11 mouse cellular contexts compared by ENCODE assay signal in genomic region chr11:72475408-72475807, GRCm38 (mm10). TPM values are rescaled to one million over a fixed set of nuclear protein-coding genes. Genes with fewer than 3 reads are reported as not detected.
DNase-seq lines count a peak whose midpoint lies in the region; ATAC-seq and TF ChIP-seq lines count a peak whose summit lies in the region.
"Had no signal": no experiment of that assay in that cellular context is flagged by ENCODE, and none has a peak within 500 bp of the region (broad histone marks: within the 10 kb centered on the region; RNA-seq: fewer than 3 reads in every experiment).

No protein-coding gene starts in this region.

- peak; percentile 29 for DNase-seq in lung, postnatal 10 days
- no peak for DNase-seq in lung, postnatal 0 days (ENCODE audit: low spot score)
- DNase-seq in liver, embryonic 11.5 days (ENCODE audit: low spot score), result peak; percentile 61
- no peak for DNase-seq in Muller cell, postnatal 12 days (ENCODE audit: inconsistent ontology term)
- no peak for DNase-seq in ovary, postnatal 10 days (ENCODE audit: low spot score)

- peaks cover 19% of the 10 kb centered on the region for H3K4me1 ChIP-seq in lung, postnatal 0 days (ENCODE audit: insufficient read depth, low read depth, low read length)
- H3K4me1 ChIP-seq in heart, embryonic 12.5 days (replicated peaks), result peaks cover 37% of the 10 kb centered on the region
- H3K4me1 ChIP-seq in liver, embryonic 11.5 days (replicated peaks; ENCODE audit: control insufficient read depth, insufficient read depth, low read length), result peaks cover 87% of the 10 kb centered on the region
- H3K4me1 ChIP-seq in stomach, embryonic 16.5 days (ENCODE audit: control insufficient read depth, insufficient read depth, low read length), result peaks cover 20% of the 10 kb centered on the region; the same call in 1 of the 2 replicates

- ATAC-seq in lung, postnatal 0 days, result no peak
- ATAC-seq in heart, embryonic 12.5 days (ENCODE audit: insufficient number of reproducible peaks, low FRiP score), result peak; percentile 49
- ATAC-seq in liver, embryonic 11.5 days (replicated peaks; ENCODE audit: low FRiP score), result peak; percentile 81
- ATAC-seq in stomach, embryonic 16.5 days (ENCODE audit: insufficient read depth, low FRiP score), result no peak

- H3K27ac ChIP-seq in lung, postnatal 0 days (ENCODE audit: low read length), result no peak overlapping the region
- no peak overlapping the region for H3K27ac ChIP-seq in heart, embryonic 12.5 days (ENCODE audit: poor library complexity, severe bottlenecking)
- H3K27ac ChIP-seq in liver, embryonic 11.5 days (ENCODE audit: low read depth, low read length), result peak overlapping the region; percentile 79
- peak overlapping the region; percentile 45 for H3K27ac ChIP-seq in stomach, embryonic 16.5 days (ENCODE audit: low read length)
- H3K27ac ChIP-seq: forebrain, embryonic 12.5 days; kidney, postnatal 0 days had no signal

- TF ChIP-seq EP300 in lung, postnatal 0 days (IDR thresholded peaks at IDR 0.05), result no peak

- no peak overlapping the region for H3K4me3 ChIP-seq in lung, postnatal 0 days (ENCODE audit: low read depth, low read length)
- no peak overlapping the region for H3K4me3 ChIP-seq in heart, embryonic 12.5 days
- peak overlapping the region; percentile 23 for H3K4me3 ChIP-seq in liver, embryonic 11.5 days (ENCODE audit: low read depth, low read length)
- no peak overlapping the region for H3K4me3 ChIP-seq in stomach, embryonic 16.5 days (replicated peaks; ENCODE audit: low read length)
- H3K4me3 ChIP-seq: forebrain, embryonic 12.5 days had no signal

- WGBS in lung, postnatal 0 days, result 50% methylated on average over 7 of the region's 7 CpGs
- WGBS in heart, embryonic 12.5 days, result 57% methylated on average over 7 of the region's 7 CpGs
- 37% methylated on average over 7 of the region's 7 CpGs for WGBS in liver, embryonic 11.5 days
- WGBS in stomach, embryonic 16.5 days, result 59% methylated on average over 7 of the region's 7 CpGs

- H3K9me3 ChIP-seq in lung, postnatal 0 days (ENCODE audit: low read length), result no peaks in the 10 kb centered on the region
- H3K9me3 ChIP-seq in heart, embryonic 12.5 days (replicated peaks), result no peaks in the 10 kb centered on the region
- no peaks in the 10 kb centered on the region for H3K9me3 ChIP-seq in liver, embryonic 11.5 days (ENCODE audit: control insufficient read depth, low read length)
- no peaks in the 10 kb centered on the region for H3K9me3 ChIP-seq in stomach, embryonic 16.5 days (replicated peaks; ENCODE audit: control insufficient read depth, low read length)
- H3K9me3 ChIP-seq: forebrain, embryonic 12.5 days had no signal

- no peaks in the 10 kb centered on the region for H3K27me3 ChIP-seq in lung, postnatal 0 days (replicated peaks; ENCODE audit: insufficient read depth, low read length)
- H3K27me3 ChIP-seq in heart, embryonic 12.5 days (replicated peaks), result no peaks in the 10 kb centered on the region
- no peaks in the 10 kb centered on the region for H3K27me3 ChIP-seq in liver, embryonic 11.5 days (replicated peaks; ENCODE audit: control insufficient read depth, insufficient read depth, low read length)
- H3K27me3 ChIP-seq in stomach, embryonic 16.5 days (ENCODE audit: control insufficient read depth, insufficient read depth, low read length), result no peaks in the 10 kb centered on the region
- H3K27me3 ChIP-seq: forebrain, embryonic 12.5 days had no signal

- no peaks in the 10 kb centered on the region for H3K36me3 ChIP-seq in lung, postnatal 0 days (ENCODE audit: insufficient read depth, low read length)
- no peaks in the 10 kb centered on the region for H3K36me3 ChIP-seq in heart, embryonic 12.5 days
- H3K36me3 ChIP-seq in liver, embryonic 11.5 days (ENCODE audit: control insufficient read depth, insufficient read depth, low read length), result peaks cover 2% of the 10 kb centered on the region; the same call in 1 of the 2 replicates
- H3K36me3 ChIP-seq in stomach, embryonic 16.5 days (ENCODE audit: control insufficient read depth, insufficient read depth, low read length), result no peaks in the 10 kb centered on the region
- H3K36me3 ChIP-seq: forebrain, embryonic 12.5 days had no signal

- no peak overlapping the region for H3K9ac ChIP-seq in lung, postnatal 0 days (replicated peaks; ENCODE audit: low read depth)
- H3K9ac ChIP-seq in heart, embryonic 12.5 days, result no peak overlapping the region
- peak overlapping the region; percentile 47 for H3K9ac ChIP-seq in liver, embryonic 11.5 days (ENCODE audit: low read depth, low read length)
- H3K9ac ChIP-seq in stomach, embryonic 16.5 days (ENCODE audit: low read length), result no peak overlapping the region
- H3K9ac ChIP-seq: forebrain, embryonic 12.5 days had no signal

- TF ChIP-seq CTCF in lung, postnatal 0 days (IDR thresholded peaks at IDR 0.05), result no peak

- H3K4me2 ChIP-seq in lung, postnatal 0 days (replicated peaks; ENCODE audit: low read depth, low read length), result no peak overlapping the region
- H3K4me2 ChIP-seq in heart, embryonic 12.5 days, result no peak overlapping the region
- peak overlapping the region; percentile 58 for H3K4me2 ChIP-seq in liver, embryonic 11.5 days
- H3K4me2 ChIP-seq in stomach, embryonic 16.5 days (ENCODE audit: low read depth, low read length), result no peak overlapping the region
- H3K4me2 ChIP-seq: forebrain, embryonic 12.5 days had no signal

RNA-seq across cellular contexts. Expression of gene Spns2, which starts 14.3 kb away (rescaled TPM):
- polyA plus RNA-seq in lung, postnatal 0 days (2015; fragmentation: Nextera tagmentation; extraction: Ambion mirVana), result 11.1 and 12.2 TPM in 2 replicates
- polyA plus RNA-seq in heart, embryonic 12.5 days (2016; fragmentation: Nextera tagmentation; extraction: Ambion mirVana), result 3.3 and 3.5 TPM in 2 replicates
- polyA plus RNA-seq in liver, embryonic 11.5 days (2014; fragmentation: Nextera tagmentation; extraction: Ambion mirVana), result 20.0 and 21.0 TPM in 2 replicates
- polyA plus RNA-seq in stomach, embryonic 16.5 days (2015; fragmentation: Nextera tagmentation; extraction: Ambion mirVana), result 5.7 and 7.3 TPM in 2 replicates

RNA-seq across cellular contexts. Expression of gene Mybbp1a, which starts 34.3 kb away (rescaled TPM):
- polyA plus RNA-seq in lung, postnatal 0 days (2015; fragmentation: Nextera tagmentation; extraction: Ambion mirVana), result 41.5 and 44.3 TPM in 2 replicates
- 99.5 and 106 TPM in 2 replicates for polyA plus RNA-seq in heart, embryonic 12.5 days (2016; fragmentation: Nextera tagmentation; extraction: Ambion mirVana)
- polyA plus RNA-seq in liver, embryonic 11.5 days (2014; fragmentation: Nextera tagmentation; extraction: Ambion mirVana), result 263 and 272 TPM in 2 replicates
- 117 and 133 TPM in 2 replicates for polyA plus RNA-seq in stomach, embryonic 16.5 days (2015; fragmentation: Nextera tagmentation; extraction: Ambion mirVana)

RNA-seq across cellular contexts. Expression of gene Ggt6, which starts 40.1 kb away (rescaled TPM):
- polyA plus RNA-seq in lung, postnatal 0 days (2015; fragmentation: Nextera tagmentation; extraction: Ambion mirVana), result 0.94 and 1.0 TPM in 2 replicates
- not detected in 2 replicates for polyA plus RNA-seq in heart, embryonic 12.5 days (2016; fragmentation: Nextera tagmentation; extraction: Ambion mirVana)
- not detected in 2 replicates for polyA plus RNA-seq in liver, embryonic 11.5 days (2014; fragmentation: Nextera tagmentation; extraction: Ambion mirVana)
- polyA plus RNA-seq in stomach, embryonic 16.5 days (2015; fragmentation: Nextera tagmentation; extraction: Ambion mirVana), result 8.1 and 8.9 TPM in 2 replicates
- polyA plus RNA-seq: forebrain, embryonic 12.5 days; heart, embryonic 14.5 days; lung, embryonic 16.5 days had no signal

Comparison
In these comparisons a context has a peak if more than half of its experiments do, and no peak if none do; other contexts are left out.
1. DNase-seq: peak in lung, postnatal 10 days (single experiment) and liver, embryonic 11.5 days (single experiment); none in lung, postnatal 0 days (single experiment), Muller cell, postnatal 12 days (single experiment) and ovary, postnatal 10 days (single experiment).
2. ATAC-seq: peak in heart, embryonic 12.5 days (single experiment) and liver, embryonic 11.5 days (single experiment); none in lung, postnatal 0 days (single experiment) and stomach, embryonic 16.5 days (single experiment).
3. H3K27ac ChIP-seq: peak in liver, embryonic 11.5 days (single experiment) and stomach, embryonic 16.5 days (single experiment); none in lung, postnatal 0 days (single experiment) and heart, embryonic 12.5 days (single experiment).